Mouse (Mus musculus) kidney, adult 2 months (tissue): ENCODE measurements around the gene Pde4d. TPM values are rescaled to one million over a fixed set of nuclear protein-coding genes. Genes with fewer than 3 reads are reported as not detected.

Experiments used
- DNase-seq: peaks from one replicate; pipeline ENCODE4 v3.0.0; 2021
- H3K27ac ChIP-seq: fragments of 200-500 bp; 2 replicates; pipeline ENCODE4 v1.5.1; 2012; ENCODE audit warnings: low read depth, low read length, control low read depth, inconsistent platforms; ENCODE audit not compliant: insufficient read depth
- H3K27me3 ChIP-seq: fragments of 200-500 bp; replicated peaks from 2 replicates; pipeline ENCODE4 v1.6.1; 2012; ENCODE audit warnings: mild to moderate bottlenecking, moderate library complexity, low read length, inconsistent platforms; ENCODE audit not compliant: control insufficient read depth, insufficient read depth
- H3K36me3 ChIP-seq: fragments of 200-500 bp; 2 replicates; pipeline ENCODE4 v1.6.1; 2012; ENCODE audit warnings: mild to moderate bottlenecking, moderate library complexity, low read length, inconsistent platforms; ENCODE audit not compliant: control insufficient read depth, insufficient read depth
- H3K4me1 ChIP-seq: fragments of 200-500 bp; 2 replicates; pipeline ENCODE4 v1.6.1; 2011; ENCODE audit warnings: low read length; ENCODE audit not compliant: control insufficient read depth, insufficient read depth
- H3K4me3 ChIP-seq: fragments of 200-500 bp; 2 replicates; pipeline ENCODE4 v1.5.1; 2011; ENCODE audit warnings: mild to moderate bottlenecking, low read depth, low read length, control low read depth; ENCODE audit not compliant: insufficient read depth
- CTCF ChIP-seq: fragments of 200-500 bp; conservative IDR thresholded peaks from 2 replicates; pipeline ENCODE4 v1.5.1; 2011; ENCODE audit warnings: low read depth, mild to moderate bottlenecking, control low read depth, low read length, moderate library complexity, mixed read lengths; ENCODE audit not compliant: insufficient read depth, insufficient read length
- POLR2A ChIP-seq: fragments of 200-500 bp; IDR thresholded peaks from one replicate; pipeline ENCODE4 v1.6.1; 2011; ENCODE audit warnings: low read depth, low read length, control low read depth
- WGBS: fragments of 180-500 bp; shearing (Covaris S2); methylation state at CpG from one replicate; pipeline ENCODE4 v1.1.7; 2018; 5-methylcytosine and 5-hydroxymethylcytosine counted together
- polyA plus RNA-seq: library from polyadenylated mRNA; depleted of rRNA; stranded (reverse); fragments of >200 nt; gene quantifications from 2 replicates; pipeline ENCODE4 v1.2.3, GENCODE M21; 2012

Gene Pde4d
- polyA plus RNA-seq, 1 experiment, result 18.3 TPM

- 83% methylated on average over 6 of the region's 6 CpGs for WGBS
- Histone ChIP-seq H3K36me3 (no peaks in the 10 kb centered on the region), H3K4me3 (no peak overlapping the region), H3K27ac (no peak overlapping the region), H3K27me3 (no peaks in the 10 kb centered on the region), H3K4me1 (no peaks in the 10 kb centered on the region)
- TF ChIP-seq CTCF (no peak), POLR2A (no peak)
- no peak for DNase-seq
These were observed 1272.7 kb downstream of the Pde4d start for GRCm38 (mm10) chr13:109722237-109723119.

DNA sequence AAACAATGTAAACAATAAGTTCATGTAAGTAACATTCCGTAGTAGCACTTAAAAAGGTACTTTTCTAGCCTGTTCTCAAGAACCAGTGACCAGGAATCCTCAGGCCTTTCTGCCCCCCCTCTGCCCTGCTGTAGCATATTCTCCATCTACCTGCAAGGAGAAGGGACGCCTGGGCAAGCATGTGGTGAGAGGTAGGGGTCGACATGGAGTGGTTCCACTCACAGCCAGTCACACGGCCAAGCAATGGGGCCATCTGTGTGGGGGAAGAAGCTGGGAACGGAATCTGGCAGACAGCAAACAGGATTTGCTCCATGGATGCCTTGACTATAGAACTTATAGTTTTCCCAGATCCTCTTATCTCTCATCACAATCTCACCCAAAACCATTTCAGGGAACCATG, 1277.6 kb downstream of the Pde4d start:
- TF ChIP-seq CTCF (no peak), POLR2A (no peak)
- H3K27me3 ChIP-seq, result no peaks in the 10 kb centered on the region
- 80% methylated on average over 5 of the region's 5 CpGs for WGBS
- H3K4me1 ChIP-seq, result peaks cover 2% of the 10 kb centered on the region
- DNase-seq, result no peak
- H3K36me3 ChIP-seq, result no peaks in the 10 kb centered on the region
- no peak overlapping the region for H3K4me3 ChIP-seq
- no peak overlapping the region for H3K27ac ChIP-seq

DNA sequence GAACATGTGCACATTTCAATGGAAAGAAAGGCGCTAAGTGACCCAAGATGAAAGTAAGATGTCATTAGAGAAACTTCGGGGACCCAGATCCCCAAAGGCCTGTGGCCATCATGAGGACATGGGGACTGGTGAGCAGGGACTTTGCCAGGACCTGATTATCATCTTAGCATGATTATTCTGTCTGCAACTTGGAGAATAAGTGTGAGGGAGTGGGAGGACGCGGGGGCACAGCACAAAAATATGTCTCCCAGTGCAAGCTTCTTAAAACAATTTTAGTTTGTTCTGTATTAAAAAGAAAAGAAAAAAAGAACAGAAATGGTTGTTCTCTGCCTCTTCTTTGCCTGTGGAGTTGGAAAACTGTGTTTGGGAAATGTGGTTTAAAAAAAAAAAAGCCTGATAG, 1279.9 kb downstream of the Pde4d start:
- H3K27ac ChIP-seq, result no peak overlapping the region
- H3K4me1 ChIP-seq, result peaks cover 9% of the 10 kb centered on the region
- WGBS, result 85% methylated on average over 4 of the region's 4 CpGs
- DNase-seq, result no peak
- no peaks in the 10 kb centered on the region for H3K36me3 ChIP-seq
- H3K4me3 ChIP-seq, result no peak overlapping the region
- H3K27me3 ChIP-seq, result no peaks in the 10 kb centered on the region
- no peak for TF ChIP-seq POLR2A
- TF ChIP-seq CTCF, result no peak

DNA sequence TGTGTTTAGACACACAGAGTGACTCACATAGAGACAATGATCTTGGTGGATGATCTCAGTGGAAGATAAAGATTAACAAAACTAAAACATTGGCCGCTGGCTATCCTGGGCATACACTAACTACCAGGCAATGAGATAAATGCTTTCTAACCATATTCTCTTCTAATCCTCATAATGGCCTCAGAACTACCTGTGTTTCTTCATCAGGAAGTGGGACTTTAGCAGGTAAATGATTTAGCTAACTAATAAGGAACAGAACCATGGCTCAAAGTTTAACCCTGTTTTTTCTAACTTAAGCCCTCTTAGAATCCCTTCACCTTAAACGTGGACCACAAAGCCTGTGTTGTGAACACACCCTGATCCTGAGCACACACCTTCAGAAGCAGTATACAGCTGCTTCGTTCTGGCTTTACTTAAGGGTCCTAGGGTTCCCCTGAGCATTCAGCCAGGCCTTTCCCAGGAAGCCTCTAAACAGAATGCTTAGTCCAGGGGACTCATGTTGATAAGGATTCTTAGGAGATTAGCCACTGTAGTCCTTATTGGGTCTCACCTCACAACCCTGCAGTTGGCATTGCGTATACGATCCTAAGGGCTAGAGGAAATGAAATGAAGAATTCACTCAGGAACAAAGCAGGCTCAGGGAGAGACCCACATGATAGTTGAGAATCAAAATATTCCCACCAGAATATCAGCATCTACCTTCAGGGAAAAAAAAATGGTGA, 1283.1 kb downstream of the Pde4d start:
- Histone ChIP-seq H3K36me3 (no peaks in the 10 kb centered on the region), H3K4me1 (peaks cover 9% of the 10 kb centered on the region), H3K4me3 (no peak overlapping the region), H3K27ac (no peak overlapping the region), H3K27me3 (no peaks in the 10 kb centered on the region)
- WGBS, result 69% methylated on average over 5 of the region's 5 CpGs
- no peak for TF ChIP-seq CTCF
- TF ChIP-seq POLR2A, result no peak
- DNase-seq, result peak; percentile 5

GRCm38 (mm10) chr13:109736290-109737078, 1286.7 kb downstream of the Pde4d start:
- H3K36me3 ChIP-seq, result no peaks in the 10 kb centered on the region
- 40% methylated on average over 8 of the region's 8 CpGs for WGBS
- H3K27ac ChIP-seq, result no peak overlapping the region
- no peaks in the 10 kb centered on the region for H3K27me3 ChIP-seq
- peaks cover 9% of the 10 kb centered on the region for H3K4me1 ChIP-seq
- TF ChIP-seq POLR2A (no peak), CTCF (no peak)
- no peak overlapping the region for H3K4me3 ChIP-seq
- peak; percentile 59 for DNase-seq

DNA sequence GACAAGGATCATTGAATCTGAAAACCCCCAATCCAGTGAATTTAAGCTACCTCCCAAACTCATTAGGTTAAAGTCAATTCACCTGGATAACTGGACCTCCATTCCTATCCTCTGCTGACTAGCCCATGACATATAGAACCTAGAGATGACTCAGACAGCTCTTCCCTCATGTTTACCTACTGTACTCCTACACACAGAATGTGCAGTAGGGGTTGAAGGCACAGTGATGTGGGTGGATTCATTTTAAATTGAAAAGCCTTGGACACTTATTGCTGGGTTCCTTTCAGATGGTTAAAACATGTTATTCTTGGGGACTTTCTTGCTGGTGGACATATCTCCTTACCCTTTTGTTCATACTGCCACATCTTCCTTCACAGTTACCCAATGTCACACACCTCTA, 1296.7 kb downstream of the Pde4d start:
- DNase-seq, result no peak
- H3K27me3 ChIP-seq, result no peaks in the 10 kb centered on the region
- TF ChIP-seq POLR2A (no peak), CTCF (no peak)
- H3K4me3 ChIP-seq, result no peak overlapping the region
- H3K27ac ChIP-seq, result no peak overlapping the region
- H3K4me1 ChIP-seq, result no peaks in the 10 kb centered on the region
- no peaks in the 10 kb centered on the region for H3K36me3 ChIP-seq
